Mouse (Mus musculus): ENCODE data around the gene Ucp2. TPM values are rescaled to one million over a fixed set of nuclear protein-coding genes. Genes with fewer than 3 reads are reported as not detected.

Ucp2 gene
- polyA plus RNA-seq (2015; fragmentation: Nextera tagmentation; extraction: Ambion mirVana) = 528 and 617 TPM in 2 replicates

GRCm38 (mm10) chr7:100493117-100493483 is at the start of gene Ucp2:
Gene Ucp2 (plus strand): TSS chr7:100493337.
- Histone ChIP-seq H3K4me3 (ENCODE audit: low read depth, low read length) (peak within 1 kb of the TSS; percentile 57), H3K36me3 (ENCODE audit: insufficient read depth, low read length) (peaks cover under 1% of the 10 kb centered on the region; the same call in 1 of the 2 replicates), H3K4me2 (replicated peaks; ENCODE audit: low read depth, low read length) (peak within 1 kb of the TSS; percentile 83), H3K27me3 (replicated peaks; ENCODE audit: insufficient read depth, low read length) (no peaks in the 10 kb centered on the region), H3K9me3 (ENCODE audit: low read length) (no peaks in the 10 kb centered on the region), H3K4me1 (ENCODE audit: insufficient read depth, low read depth, low read length) (0 out of 2 replicates have a peak, but pooled peaks cover 5% of the 10 kb centered on the region), H3K9ac (replicated peaks; ENCODE audit: low read depth) (peak within 1 kb of the TSS; percentile 58), H3K27ac (ENCODE audit: low read length) (peak within 1 kb of the TSS; percentile 86)
- TF ChIP-seq EP300 (IDR thresholded peaks at IDR 0.05) = peak; percentile 49; the same call in 1 of the 2 replicates
- TF ChIP-seq CTCF (IDR thresholded peaks at IDR 0.05) = no peak
- ATAC-seq (peak; percentile 76), DNase-seq (ENCODE audit: low spot score) (peak; percentile 91)
- WGBS = under 1% methylated on average over 27 of the region's 27 CpGs

GRCm38 (mm10) chr7:100443728-100444127 is 49.4 kb upstream of the Ucp2 start:
- 84% methylated on average over 4 of the region's 4 CpGs for WGBS
- Histone ChIP-seq H3K27ac (ENCODE audit: low read length) (no peak overlapping the region), H3K9ac (replicated peaks; ENCODE audit: low read depth) (no peak overlapping the region), H3K4me3 (ENCODE audit: low read depth, low read length) (no peak overlapping the region), H3K4me1 (ENCODE audit: insufficient read depth, low read depth, low read length) (no peaks in the 10 kb centered on the region), H3K9me3 (ENCODE audit: low read length) (no peaks in the 10 kb centered on the region), H3K4me2 (replicated peaks; ENCODE audit: low read depth, low read length) (no peak overlapping the region), H3K36me3 (ENCODE audit: insufficient read depth, low read length) (peaks cover 22% of the 10 kb centered on the region; the same call in 1 of the 2 replicates), H3K27me3 (replicated peaks; ENCODE audit: insufficient read depth, low read length) (no peaks in the 10 kb centered on the region)
- ATAC-seq = no peak
- DNase-seq (ENCODE audit: low spot score) = peak; percentile 30
- no peak for TF ChIP-seq EP300 (IDR thresholded peaks at IDR 0.05)
- TF ChIP-seq CTCF (IDR thresholded peaks at IDR 0.05) = no peak

- no peak overlapping the region for H3K9ac ChIP-seq (replicated peaks; ENCODE audit: low read depth)
- no peaks in the 10 kb centered on the region for H3K9me3 ChIP-seq (ENCODE audit: low read length)
- no peaks in the 10 kb centered on the region for H3K27me3 ChIP-seq (replicated peaks; ENCODE audit: insufficient read depth, low read length)
- no peak overlapping the region for H3K4me3 ChIP-seq (ENCODE audit: low read depth, low read length)
- 93% methylated on average over 5 of the region's 5 CpGs for WGBS
- H3K4me1 ChIP-seq (ENCODE audit: insufficient read depth, low read depth, low read length) = no peaks in the 10 kb centered on the region
- no peak overlapping the region for H3K4me2 ChIP-seq (replicated peaks; ENCODE audit: low read depth, low read length)
- TF ChIP-seq EP300 (IDR thresholded peaks at IDR 0.05) (no peak), CTCF (IDR thresholded peaks at IDR 0.05) (no peak)
- no peak for DNase-seq (ENCODE audit: low spot score)
- ATAC-seq = no peak
- peaks cover 14% of the 10 kb centered on the region; the same call in 1 of the 2 replicates for H3K36me3 ChIP-seq (ENCODE audit: insufficient read depth, low read length)
- no peak overlapping the region for H3K27ac ChIP-seq (ENCODE audit: low read length)
These were observed 46.9 kb upstream of the Ucp2 start for GRCm38 (mm10) chr7:100446271-100446670.

GRCm38 (mm10) chr7:100448530-100448929 is 44.6 kb upstream of the Ucp2 start:
- TF ChIP-seq CTCF (IDR thresholded peaks at IDR 0.05) (no peak), EP300 (IDR thresholded peaks at IDR 0.05) (no peak)
- Histone ChIP-seq H3K9me3 (ENCODE audit: low read length) (no peaks in the 10 kb centered on the region), H3K36me3 (ENCODE audit: insufficient read depth, low read length) (peaks cover 29% of the 10 kb centered on the region; the same call in 1 of the 2 replicates), H3K4me2 (replicated peaks; ENCODE audit: low read depth, low read length) (no peak overlapping the region), H3K9ac (replicated peaks; ENCODE audit: low read depth) (no peak overlapping the region), H3K27me3 (replicated peaks; ENCODE audit: insufficient read depth, low read length) (no peaks in the 10 kb centered on the region), H3K27ac (ENCODE audit: low read length) (no peak overlapping the region), H3K4me3 (ENCODE audit: low read depth, low read length) (no peak overlapping the region), H3K4me1 (ENCODE audit: insufficient read depth, low read depth, low read length) (no peaks in the 10 kb centered on the region)
- ATAC-seq (no peak), DNase-seq (ENCODE audit: low spot score) (no peak)
- 88% methylated on average over 12 of the region's 12 CpGs for WGBS

GRCm38 (mm10) chr7:100448985-100449384 is 44.2 kb upstream of the Ucp2 start:
- no peak overlapping the region for H3K4me3 ChIP-seq (ENCODE audit: low read depth, low read length)
- H3K36me3 ChIP-seq (ENCODE audit: insufficient read depth, low read length) = peaks cover 29% of the 10 kb centered on the region; the same call in 1 of the 2 replicates
- no peaks in the 10 kb centered on the region for H3K27me3 ChIP-seq (replicated peaks; ENCODE audit: insufficient read depth, low read length)
- no peak for DNase-seq (ENCODE audit: low spot score)
- H3K27ac ChIP-seq (ENCODE audit: low read length) = no peak overlapping the region
- no peaks in the 10 kb centered on the region for H3K9me3 ChIP-seq (ENCODE audit: low read length)
- TF ChIP-seq EP300 (IDR thresholded peaks at IDR 0.05) (no peak), CTCF (IDR thresholded peaks at IDR 0.05) (no peak)
- no peak overlapping the region for H3K9ac ChIP-seq (replicated peaks; ENCODE audit: low read depth)
- no peaks in the 10 kb centered on the region for H3K4me1 ChIP-seq (ENCODE audit: insufficient read depth, low read depth, low read length)
- H3K4me2 ChIP-seq (replicated peaks; ENCODE audit: low read depth, low read length) = no peak overlapping the region
- WGBS = 93% methylated on average over 3 of the region's 3 CpGs
- no peak for ATAC-seq

GRCm38 (mm10) chr7:100458153-100458552 is 35.0 kb upstream of the Ucp2 start:
- no peaks in the 10 kb centered on the region for H3K9me3 ChIP-seq (ENCODE audit: low read length)
- H3K36me3 ChIP-seq (ENCODE audit: insufficient read depth, low read length) = peaks cover 21% of the 10 kb centered on the region; the same call in 1 of the 2 replicates
- H3K27ac ChIP-seq (ENCODE audit: low read length) = no peak overlapping the region
- ATAC-seq (no peak), DNase-seq (ENCODE audit: low spot score) (no peak)
- H3K4me3 ChIP-seq (ENCODE audit: low read depth, low read length) = no peak overlapping the region
- no peaks in the 10 kb centered on the region for H3K27me3 ChIP-seq (replicated peaks; ENCODE audit: insufficient read depth, low read length)
- no peaks in the 10 kb centered on the region; the same call in 1 of the 2 replicates for H3K4me1 ChIP-seq (ENCODE audit: insufficient read depth, low read depth, low read length)
- WGBS = 47% methylated on average over 1 of the region's 1 CpGs
- H3K4me2 ChIP-seq (replicated peaks; ENCODE audit: low read depth, low read length) = no peak overlapping the region
- TF ChIP-seq EP300 (IDR thresholded peaks at IDR 0.05) (no peak), CTCF (IDR thresholded peaks at IDR 0.05) (no peak)
- H3K9ac ChIP-seq (replicated peaks; ENCODE audit: low read depth) = no peak overlapping the region

Data from lung, postnatal 0 days (tissue).